Mouse (Mus musculus): ENCODE results near the gene Slc4a4.
"Not testable (repeated sequence)": the region's sequence is repeated elsewhere in the genome, so short reads cannot be mapped to it uniquely, and the experiment has no call there.

Slc4a4 gene

GRCm38 (mm10) chr5:89077711-89078110, 191.1 kb downstream of the Slc4a4 start:
- no peak for DNase-seq (ENCODE audit: low read depth, low spot score)

DNA sequence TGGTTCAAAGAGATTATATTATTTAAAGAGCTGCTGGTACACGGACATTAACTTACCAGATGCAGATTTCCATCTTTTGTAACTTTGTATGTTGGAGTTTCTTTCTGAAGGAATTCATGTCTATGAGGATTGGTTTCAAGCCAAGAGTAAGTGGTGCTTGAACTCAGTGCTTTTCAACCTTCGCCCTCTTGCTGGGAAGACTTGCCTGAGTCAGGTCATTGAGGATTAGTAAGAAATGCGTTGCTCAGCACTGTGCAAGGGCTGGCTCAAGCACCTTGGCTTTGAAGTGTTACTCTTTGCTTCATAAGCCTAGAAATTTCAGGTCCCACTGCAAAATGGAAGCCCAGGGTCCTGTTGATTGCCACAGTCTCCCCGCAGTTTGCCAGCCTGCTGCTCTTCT, 196.9 kb downstream of the Slc4a4 start:
- DNase-seq (ENCODE audit: low read depth, low spot score), result no peak

- DNase-seq (ENCODE audit: low read depth, low spot score), result no peak
Measured at GRCm38 (mm10) chr5:89087916-89088315, 201.3 kb downstream of the Slc4a4 start.

DNA sequence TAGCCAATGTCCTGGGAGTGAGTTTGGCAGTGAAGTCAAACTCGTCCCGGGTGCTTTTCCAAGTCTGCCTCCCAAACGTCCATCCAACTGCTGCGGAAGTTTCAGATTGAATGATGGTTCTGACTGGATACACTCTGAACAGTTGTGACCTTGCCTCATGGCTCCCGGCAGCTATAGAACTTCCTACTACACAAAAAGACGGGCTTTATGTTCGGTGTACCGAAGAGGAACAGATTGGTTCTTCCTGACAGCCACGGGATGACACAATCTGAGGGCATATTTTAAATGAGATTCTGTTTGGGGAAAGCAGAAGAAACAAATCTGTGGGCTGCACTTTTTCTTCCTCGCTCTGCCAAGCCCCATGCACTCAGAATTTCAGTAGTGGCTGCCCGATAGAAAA, 201.8 kb downstream of the Slc4a4 start:
- no peak for DNase-seq (ENCODE audit: low read depth, low spot score)

- DNase-seq (ENCODE audit: low read depth, low spot score), result no peak
Measured at GRCm38 (mm10) chr5:89090131-89090530, 203.5 kb downstream of the Slc4a4 start.

GRCm38 (mm10) chr5:89096371-89096770, 209.8 kb downstream of the Slc4a4 start:
- DNase-seq (ENCODE audit: low read depth, low spot score), result no peak

GRCm38 (mm10) chr5:89097291-89097690, 210.7 kb downstream of the Slc4a4 start:
- no peak for DNase-seq (ENCODE audit: low read depth, low spot score)

GRCm38 (mm10) chr5:89098121-89098520, 211.5 kb downstream of the Slc4a4 start:
- DNase-seq (ENCODE audit: low read depth, low spot score), result no peak

- DNase-seq (ENCODE audit: low read depth, low spot score), result no peak
Measured at GRCm38 (mm10) chr5:89099886-89100285, 213.3 kb downstream of the Slc4a4 start.

DNA sequence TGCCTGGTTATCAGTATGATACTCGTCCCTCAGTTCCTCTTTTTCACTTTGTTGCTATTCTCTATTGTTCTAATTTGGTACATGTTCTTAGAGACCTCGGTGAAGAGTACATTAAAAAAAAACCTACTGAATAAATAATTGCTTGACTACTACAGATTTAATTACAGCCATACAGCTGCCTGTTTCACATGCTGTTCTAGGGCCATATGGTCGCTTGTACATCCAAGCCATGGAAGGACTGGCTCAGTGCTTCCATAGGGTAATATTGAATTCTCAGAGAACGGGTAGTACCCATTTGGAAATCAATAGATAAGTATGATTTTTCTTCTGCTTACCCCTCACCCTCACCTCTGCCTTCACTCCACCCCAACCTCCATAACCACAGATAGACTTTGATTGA, 215.9 kb downstream of the Slc4a4 start:
- no peak for DNase-seq (ENCODE audit: low read depth, low spot score)

DNA sequence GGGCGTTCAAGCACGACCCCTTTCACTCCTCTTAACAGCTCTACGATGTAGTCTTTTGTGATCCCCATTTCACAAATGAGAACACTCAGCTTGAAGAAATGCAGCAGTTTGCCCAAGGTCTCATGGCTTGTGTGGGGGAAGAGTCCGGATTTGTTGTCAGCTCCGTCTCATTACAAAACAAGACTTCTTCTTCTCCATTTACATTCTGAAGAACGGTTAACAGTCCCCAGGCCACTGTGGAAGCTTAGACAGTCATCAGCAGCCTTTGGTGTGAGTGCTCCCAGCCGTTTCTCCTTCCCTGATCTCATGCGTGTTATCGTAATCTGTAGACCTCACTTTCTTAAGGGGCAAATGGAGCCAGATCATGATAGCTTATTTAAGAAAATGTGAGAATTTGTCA, 218.7 kb downstream of the Slc4a4 start:
- DNase-seq (ENCODE audit: low read depth, low spot score), result no peak

- no peak for DNase-seq (ENCODE audit: low read depth, low spot score)
Measured at GRCm38 (mm10) chr5:89106217-89106616, 219.6 kb downstream of the Slc4a4 start.

GRCm38 (mm10) chr5:89108809-89109208, 222.2 kb downstream of the Slc4a4 start:
- DNase-seq (ENCODE audit: low read depth, low spot score), result no peak

- no peak for DNase-seq (ENCODE audit: low read depth, low spot score)
Measured at GRCm38 (mm10) chr5:89109832-89110231, 223.2 kb downstream of the Slc4a4 start.

- DNase-seq (ENCODE audit: low read depth, low spot score), result not testable (repeated sequence)
Measured at GRCm38 (mm10) chr5:89111987-89112386, 225.4 kb downstream of the Slc4a4 start.

DNA sequence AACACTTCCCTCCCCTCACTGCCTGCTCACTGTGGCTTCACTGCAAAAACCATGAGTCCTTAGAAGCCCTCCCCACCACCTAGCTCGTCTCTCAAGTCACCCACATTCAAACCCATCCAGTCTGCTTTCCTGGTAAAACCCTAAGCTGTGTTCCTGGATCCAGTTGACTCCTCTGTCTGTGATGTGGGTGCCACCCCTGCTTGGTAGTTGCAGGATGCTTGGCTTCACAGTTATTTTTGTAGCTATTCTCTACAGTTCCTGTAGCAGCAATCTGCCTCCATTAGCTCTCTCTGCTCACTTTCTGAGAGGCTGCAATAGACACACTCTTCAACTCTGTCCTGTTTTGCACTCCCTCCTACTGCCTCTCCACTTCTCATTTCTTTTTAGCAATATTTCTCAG, 234.3 kb downstream of the Slc4a4 start:
- DNase-seq (ENCODE audit: low read depth, low spot score), result no peak

DNA sequence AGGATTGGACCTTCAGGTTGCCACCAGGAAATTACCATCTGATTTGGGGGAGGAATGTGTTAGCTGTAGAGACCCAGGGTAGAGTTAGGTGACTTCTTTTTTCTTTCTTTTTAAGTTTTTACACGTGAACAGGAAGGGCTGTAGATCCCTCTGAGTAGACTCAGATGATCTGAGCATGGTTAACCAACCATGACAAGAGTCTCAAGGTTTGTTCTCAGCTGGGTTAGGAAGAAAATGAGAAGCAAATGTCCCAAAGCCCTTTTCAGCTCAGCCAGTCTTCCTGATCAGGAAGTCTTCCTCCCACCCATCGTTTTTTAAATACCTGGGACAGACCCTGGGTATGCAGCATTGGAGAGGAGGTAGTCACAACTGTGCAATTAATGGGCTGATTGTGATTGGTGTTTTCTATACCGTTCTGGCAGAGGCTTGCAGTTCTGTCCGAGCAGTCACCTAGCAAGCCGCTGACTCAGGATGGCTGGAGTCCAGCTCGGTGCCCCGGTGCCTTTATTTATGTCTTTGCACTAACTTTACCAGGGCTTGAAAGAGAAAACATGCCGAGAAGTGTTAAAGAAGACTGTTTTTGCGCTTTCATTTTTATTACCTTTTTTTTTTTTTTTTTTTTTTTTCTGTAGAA, 236.8 kb downstream of the Slc4a4 start:
- DNase-seq (ENCODE audit: low read depth, low spot score), result no peak

DNA sequence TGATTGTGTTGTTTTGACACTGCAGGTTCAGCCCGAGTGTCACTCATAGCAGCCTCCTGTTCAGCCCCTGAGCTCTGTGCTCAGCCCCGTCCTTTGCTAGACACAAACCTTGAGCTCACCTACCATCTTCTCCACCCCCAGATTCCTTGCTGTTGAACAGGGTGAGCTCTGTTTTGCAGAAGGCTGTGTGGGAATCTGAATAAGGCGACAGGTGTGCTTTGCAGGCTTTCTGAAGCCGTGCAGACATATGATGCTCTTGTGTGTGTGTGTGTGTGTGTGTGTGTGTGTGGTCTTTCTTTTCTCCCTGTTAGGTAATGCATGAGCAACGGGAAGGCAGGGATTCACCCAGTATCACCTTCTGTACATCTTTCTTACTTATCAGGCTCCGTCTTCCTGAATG, 241.6 kb downstream of the Slc4a4 start:
- DNase-seq (ENCODE audit: low read depth, low spot score), result no peak

DNA sequence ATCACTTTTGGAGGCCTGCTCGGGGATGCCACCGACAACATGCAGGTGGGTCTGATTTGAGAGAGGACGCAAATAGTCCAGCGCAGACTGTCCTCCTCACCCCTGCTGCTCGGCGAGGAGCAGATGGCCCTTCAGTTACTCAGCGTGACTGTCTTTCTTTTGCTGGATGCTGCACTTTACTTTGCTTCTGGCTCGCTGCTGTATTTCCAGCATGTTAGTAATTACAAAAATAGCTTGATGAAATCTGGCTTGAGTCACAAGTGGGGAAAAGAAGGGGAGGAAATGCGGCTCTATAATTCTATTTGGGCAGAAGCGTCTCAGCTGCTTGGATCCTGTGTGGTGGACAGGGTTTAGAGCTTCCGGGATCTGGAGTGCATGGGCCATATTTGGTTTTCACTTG, 249.2 kb downstream of the Slc4a4 start:
- no peak for DNase-seq (ENCODE audit: low read depth, low spot score)

DNA sequence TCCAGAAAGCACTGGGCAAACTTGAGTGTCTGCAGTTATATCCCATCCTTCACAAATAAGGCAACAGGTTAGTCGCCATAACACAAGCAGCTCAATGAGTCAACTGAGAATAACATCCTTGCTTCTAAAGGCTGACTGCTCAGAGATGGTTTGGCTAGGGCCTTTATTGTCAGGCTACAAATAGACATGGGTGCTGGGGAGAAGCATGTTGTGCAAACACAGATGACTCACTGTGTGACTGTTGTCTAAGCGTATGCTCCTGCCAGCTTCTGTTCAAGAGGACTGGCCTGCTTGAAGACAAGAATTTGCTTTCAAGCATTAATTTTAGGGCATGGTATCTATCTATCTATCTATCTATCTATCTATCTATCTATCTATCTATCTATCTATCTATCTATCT, 253.5 kb downstream of the Slc4a4 start:
- DNase-seq (ENCODE audit: low read depth, low spot score), result no peak

DNA sequence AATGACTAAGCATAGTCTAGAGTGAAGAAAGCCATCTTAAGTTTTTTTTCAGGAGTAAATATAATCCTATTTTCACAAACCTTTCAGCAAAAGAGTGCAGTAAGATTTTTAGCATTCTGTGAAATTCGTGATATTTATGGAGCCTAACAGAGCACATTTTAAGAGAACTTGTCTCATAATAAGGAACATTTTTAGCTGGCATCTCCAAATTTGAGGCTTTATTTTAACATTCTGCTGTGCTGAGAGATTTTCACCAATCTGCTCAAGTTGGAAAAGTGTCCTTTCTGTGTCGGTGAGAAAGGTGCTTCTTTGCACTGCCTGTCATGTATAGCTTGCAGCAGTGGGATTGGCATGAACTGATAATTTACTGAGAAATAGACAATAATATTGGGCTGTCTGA, 255.1 kb downstream of the Slc4a4 start:
- DNase-seq (ENCODE audit: low read depth, low spot score), result no peak

- no peak for DNase-seq (ENCODE audit: low read depth, low spot score)
Measured at GRCm38 (mm10) chr5:89146276-89146675, 259.7 kb downstream of the Slc4a4 start.

GRCm38 (mm10) chr5:89147282-89147790, 260.7 kb downstream of the Slc4a4 start:
- no peak for DNase-seq (ENCODE audit: low read depth, low spot score)

Measured in ES-CJ7 (cell line).